Mouse (Mus musculus) midbrain, embryonic 10.5 days (tissue): ENCODE data around the gene Col4a2. TPM values are rescaled to one million over a fixed set of nuclear protein-coding genes. Genes with fewer than 3 reads are reported as not detected.

Experiments used
- DNase-seq: peaks from one replicate; pipeline ENCODE4 v3.0.0-alpha.2; 2017; ENCODE audit warnings: low spot score
- H3K27ac ChIP-seq: fragments of 300-500 bp; sonication (generic); replicated peaks from 2 replicates; pipeline ENCODE4 v1.5.1; 2016; ENCODE audit warnings: mild to moderate bottlenecking
- H3K27me3 ChIP-seq: fragments of 300-500 bp; sonication (generic); 2 replicates; pipeline ENCODE4 v1.6.1; 2016; ENCODE audit warnings: low read depth, mild to moderate bottlenecking; ENCODE audit not compliant: poor library complexity, severe bottlenecking
- H3K36me3 ChIP-seq: fragments of 300-500 bp; sonication (generic); 2 replicates; pipeline ENCODE4 v1.6.1; 2016; ENCODE audit warnings: mild to moderate bottlenecking, moderate library complexity
- H3K4me1 ChIP-seq: fragments of 300-500 bp; sonication (generic); 2 replicates; pipeline ENCODE4 v1.6.1; 2016
- H3K4me3 ChIP-seq: fragments of 300-500 bp; sonication (generic); 2 replicates; pipeline ENCODE4 v1.5.1; 2016; ENCODE audit warnings: mild to moderate bottlenecking, moderate library complexity
- H3K9me3 ChIP-seq: fragments of 300-500 bp; sonication (generic); replicated peaks from 2 replicates; pipeline ENCODE4 v1.6.1; 2016; ENCODE audit warnings: mild to moderate bottlenecking
- WGBS: fragments of 180-500 bp; shearing (Covaris S2); methylation state at CpG from one replicate; pipeline ENCODE4 v1.1.7; 2016; 5-methylcytosine and 5-hydroxymethylcytosine counted together
- polyA plus RNA-seq: library from polyadenylated mRNA; unstranded; fragments of >200 nt; fragmentation: Nextera tagmentation; extraction: Ambion mirVana; gene quantifications from 2 replicates; pipeline ENCODE4 v1.2.1, GENCODE M21; 2016

Gene Col4a2
- polyA plus RNA-seq, 1 experiment from 2014 or later: 43.7 TPM

- H3K9me3 ChIP-seq: no peaks in the 10 kb centered on the region
- no peak overlapping the region for H3K27ac ChIP-seq
- no peak overlapping the region for H3K4me3 ChIP-seq
- no peak for DNase-seq
- H3K4me1 ChIP-seq: peaks cover 25% of the 10 kb centered on the region
- H3K36me3 ChIP-seq: no peaks in the 10 kb centered on the region
- 88% methylated on average over 10 of the region's 10 CpGs for WGBS
- H3K27me3 ChIP-seq: peaks cover 7% of the 10 kb centered on the region; the same call in 1 of the 2 replicates
These were observed 58.7 kb downstream of the Col4a2 start for GRCm38 (mm10) chr8:11371347-11371746.

- Histone ChIP-seq H3K4me1 (peaks cover 24% of the 10 kb centered on the region), H3K9me3 (no peaks in the 10 kb centered on the region), H3K27ac (no peak overlapping the region), H3K4me3 (no peak overlapping the region), H3K36me3 (no peaks in the 10 kb centered on the region), H3K27me3 (peaks cover 7% of the 10 kb centered on the region; the same call in 1 of the 2 replicates)
- WGBS: 93% methylated on average over 8 of the region's 8 CpGs
- DNase-seq: no peak
These were observed 59.5 kb downstream of the Col4a2 start for GRCm38 (mm10) chr8:11372080-11372479.

- 0 out of 2 replicates have a peak, but pooled peaks cover 3% of the 10 kb centered on the region for H3K27me3 ChIP-seq
- no peaks in the 10 kb centered on the region for H3K9me3 ChIP-seq
- no peak for DNase-seq
- peaks cover 22% of the 10 kb centered on the region for H3K4me1 ChIP-seq
- no peak overlapping the region for H3K27ac ChIP-seq
- H3K4me3 ChIP-seq: no peak overlapping the region
- 93% methylated on average over 15 of the region's 15 CpGs for WGBS
- H3K36me3 ChIP-seq: no peaks in the 10 kb centered on the region
These were observed 61.2 kb downstream of the Col4a2 start for GRCm38 (mm10) chr8:11373643-11374325.

DNA sequence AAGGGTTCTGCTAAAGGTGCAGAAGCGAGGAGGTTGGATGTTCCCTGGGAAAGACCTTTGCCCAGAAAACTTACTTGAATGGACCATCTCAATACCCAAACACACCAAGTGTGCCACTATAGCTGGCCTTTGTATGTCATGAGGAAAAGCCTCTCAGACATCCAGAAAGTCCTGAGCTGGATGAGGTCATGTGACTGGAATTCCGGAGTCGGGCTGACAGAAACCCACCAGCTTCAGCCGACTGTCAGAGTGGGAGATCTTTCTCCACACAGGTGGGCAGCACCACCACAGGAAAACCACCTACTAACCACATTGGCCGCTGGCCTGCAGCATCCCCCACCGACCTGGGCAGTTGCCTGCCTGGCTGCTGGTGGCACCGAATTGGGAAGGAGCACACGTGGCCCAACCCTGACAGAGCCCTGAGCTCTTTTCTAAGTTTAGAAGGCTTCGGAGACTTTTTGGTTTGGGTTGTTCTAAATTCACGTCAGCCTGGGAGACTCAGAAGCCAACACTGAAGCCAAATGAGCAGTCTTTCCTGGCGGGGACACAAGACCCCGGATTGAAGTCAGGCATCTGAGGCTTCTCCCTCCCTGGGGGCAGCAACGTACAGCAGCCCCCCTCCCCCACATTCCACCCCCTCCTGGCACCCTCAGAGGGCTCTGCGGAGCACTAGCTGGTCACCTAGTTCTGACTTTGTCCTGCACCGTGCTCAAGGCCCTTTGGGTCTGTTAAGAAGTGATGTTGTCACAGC lies 61.9 kb downstream of the Col4a2 start:
- WGBS: 85% methylated on average over 15 of the region's 15 CpGs
- H3K27me3 ChIP-seq: no peaks in the 10 kb centered on the region
- H3K4me1 ChIP-seq: peaks cover 16% of the 10 kb centered on the region
- H3K27ac ChIP-seq: no peak overlapping the region
- no peak for DNase-seq
- no peaks in the 10 kb centered on the region for H3K9me3 ChIP-seq
- H3K36me3 ChIP-seq: no peaks in the 10 kb centered on the region
- H3K4me3 ChIP-seq: no peak overlapping the region

DNA sequence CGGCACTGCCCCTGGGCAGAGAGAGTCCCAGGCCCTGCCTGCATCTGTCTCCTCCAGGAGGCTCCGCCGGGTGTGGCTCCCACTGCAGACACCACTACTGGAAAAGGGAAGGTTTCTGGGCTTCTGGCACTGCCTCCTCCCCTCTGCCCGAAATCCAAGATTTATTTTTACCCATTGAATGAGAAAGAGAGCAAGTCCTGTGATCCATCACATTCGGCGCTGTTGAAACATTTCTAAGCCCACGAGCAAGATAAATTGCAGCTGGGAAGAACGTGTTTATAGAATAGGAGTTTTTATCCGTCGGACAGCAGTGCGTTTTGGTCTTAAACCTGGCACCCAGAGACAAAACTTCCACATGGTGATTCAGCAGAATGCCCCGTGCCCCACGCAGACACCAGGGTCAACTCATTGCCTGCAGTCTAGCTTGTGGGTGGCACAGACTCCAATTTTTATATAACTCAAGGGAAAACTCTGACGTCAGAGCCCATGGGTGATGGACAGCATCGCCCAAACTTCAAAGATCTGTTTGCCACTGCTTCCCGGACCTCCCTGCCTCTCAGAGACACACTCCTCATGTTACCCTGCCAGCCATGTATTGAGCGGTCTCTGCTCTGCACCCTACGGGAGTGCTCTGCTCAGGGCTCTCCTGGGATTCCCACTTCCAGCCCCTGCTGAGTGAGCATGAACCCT lies 63.3 kb downstream of the Col4a2 start:
- 89% methylated on average over 18 of the region's 18 CpGs for WGBS
- no peak overlapping the region for H3K4me3 ChIP-seq
- H3K27ac ChIP-seq: no peak overlapping the region
- DNase-seq: no peak
- no peaks in the 10 kb centered on the region for H3K36me3 ChIP-seq
- peaks cover 15% of the 10 kb centered on the region for H3K4me1 ChIP-seq
- no peaks in the 10 kb centered on the region for H3K27me3 ChIP-seq
- H3K9me3 ChIP-seq: no peaks in the 10 kb centered on the region

DNA sequence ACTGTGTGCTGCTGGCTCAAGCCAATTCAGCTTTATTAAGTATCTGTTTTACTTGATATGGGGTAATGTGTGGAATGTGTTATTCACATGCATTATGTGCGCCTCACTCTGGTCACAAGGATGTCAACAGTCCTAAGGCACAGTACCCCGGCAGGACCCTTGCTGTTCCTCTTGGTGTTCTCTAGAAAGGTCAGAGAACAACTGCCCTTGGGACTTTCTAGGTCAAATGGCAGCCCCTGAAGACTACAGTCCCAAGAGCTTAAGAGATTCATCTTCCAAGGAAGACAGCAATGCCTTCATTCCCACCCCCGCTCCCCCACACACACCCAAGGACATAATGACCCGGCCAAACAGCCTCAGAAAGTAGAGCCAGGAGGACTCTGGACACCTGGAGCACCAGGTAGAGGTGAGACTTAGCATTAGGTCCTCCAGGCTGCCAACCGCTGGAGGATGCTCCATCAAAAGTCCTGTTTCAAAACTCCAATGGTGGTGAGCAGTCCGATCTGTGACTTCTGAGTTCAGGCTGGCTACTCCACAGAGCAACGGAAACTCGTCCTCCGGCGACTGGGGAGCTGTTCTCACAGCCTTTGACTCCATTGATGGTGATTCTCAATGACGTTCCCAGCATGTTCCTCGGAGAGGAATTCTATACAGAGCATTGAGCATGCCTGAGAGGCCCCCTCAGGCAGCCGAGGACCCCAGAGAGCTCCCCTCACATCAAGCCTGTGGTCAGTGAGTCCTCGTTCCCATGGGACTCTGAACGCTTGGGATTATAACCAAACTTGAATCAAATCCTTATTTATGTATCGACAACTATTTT lies 65.0 kb downstream of the Col4a2 start:
- no peak overlapping the region for H3K4me3 ChIP-seq
- 84% methylated on average over 16 of the region's 16 CpGs for WGBS
- H3K9me3 ChIP-seq: no peaks in the 10 kb centered on the region
- no peaks in the 10 kb centered on the region for H3K36me3 ChIP-seq
- peaks cover 32% of the 10 kb centered on the region for H3K4me1 ChIP-seq
- DNase-seq: no peak
- H3K27me3 ChIP-seq: no peaks in the 10 kb centered on the region
- H3K27ac ChIP-seq: peak overlapping the region; percentile 34; the same call in 1 of the 2 replicates

DNA sequence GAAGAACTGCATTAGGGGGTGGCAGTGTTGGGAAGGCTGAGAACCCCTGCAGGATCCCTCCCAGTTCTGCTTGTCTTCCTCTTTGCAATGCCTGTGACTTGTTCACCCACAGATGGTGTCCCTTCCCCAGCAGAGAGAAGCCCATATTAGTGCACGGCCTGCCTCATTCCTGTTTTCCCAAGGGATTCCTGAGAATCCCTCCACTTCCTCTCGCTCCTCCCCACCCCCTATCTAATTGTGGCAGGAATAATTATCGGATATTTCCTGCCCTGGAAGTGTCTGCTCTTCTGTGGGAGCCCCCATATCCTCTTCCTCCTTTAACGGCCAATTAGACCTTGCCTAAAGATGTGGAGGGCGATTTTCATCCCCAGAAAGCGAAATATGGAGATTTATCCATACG lies 67.0 kb downstream of the Col4a2 start:
- WGBS: 81% methylated on average over 7 of the region's 7 CpGs
- Histone ChIP-seq H3K36me3 (no peaks in the 10 kb centered on the region), H3K4me3 (no peak overlapping the region), H3K9me3 (no peaks in the 10 kb centered on the region), H3K27ac (no peak overlapping the region), H3K27me3 (no peaks in the 10 kb centered on the region), H3K4me1 (peaks cover 44% of the 10 kb centered on the region)
- no peak for DNase-seq

GRCm38 (mm10) chr8:11381544-11381943 lies 68.9 kb downstream of the Col4a2 start:
- H3K4me3 ChIP-seq: no peak overlapping the region
- peaks cover 55% of the 10 kb centered on the region for H3K4me1 ChIP-seq
- no peaks in the 10 kb centered on the region for H3K36me3 ChIP-seq
- no peaks in the 10 kb centered on the region for H3K27me3 ChIP-seq
- peak overlapping the region; percentile 38; the same call in 1 of the 2 replicates for H3K27ac ChIP-seq
- DNase-seq: no peak
- no peaks in the 10 kb centered on the region for H3K9me3 ChIP-seq
- WGBS: 88% methylated on average over 7 of the region's 7 CpGs

- no peak for DNase-seq
- Histone ChIP-seq H3K9me3 (no peaks in the 10 kb centered on the region), H3K4me1 (peaks cover 54% of the 10 kb centered on the region), H3K4me3 (no peak overlapping the region), H3K27ac (peak overlapping the region; percentile 61), H3K36me3 (no peaks in the 10 kb centered on the region), H3K27me3 (no peaks in the 10 kb centered on the region)
- WGBS: 44% methylated on average over 19 of the region's 19 CpGs
These were observed 69.6 kb downstream of the Col4a2 start for GRCm38 (mm10) chr8:11382059-11382810.

GRCm38 (mm10) chr8:11382933-11383332 lies 70.3 kb downstream of the Col4a2 start:
- H3K4me1 ChIP-seq: peaks cover 49% of the 10 kb centered on the region
- no peak overlapping the region for H3K4me3 ChIP-seq
- no peak for DNase-seq
- peak overlapping the region; percentile 61; the same call in 1 of the 2 replicates for H3K27ac ChIP-seq
- H3K9me3 ChIP-seq: no peaks in the 10 kb centered on the region
- 66% methylated on average over 3 of the region's 3 CpGs for WGBS
- H3K36me3 ChIP-seq: no peaks in the 10 kb centered on the region
- no peaks in the 10 kb centered on the region for H3K27me3 ChIP-seq

- no peaks in the 10 kb centered on the region for H3K36me3 ChIP-seq
- H3K9me3 ChIP-seq: no peaks in the 10 kb centered on the region
- 46% methylated on average over 3 of the region's 3 CpGs for WGBS
- no peaks in the 10 kb centered on the region for H3K27me3 ChIP-seq
- H3K4me3 ChIP-seq: no peak overlapping the region
- no peak for DNase-seq
- H3K27ac ChIP-seq: no peak overlapping the region
- peaks cover 48% of the 10 kb centered on the region for H3K4me1 ChIP-seq
These were observed 70.8 kb downstream of the Col4a2 start for GRCm38 (mm10) chr8:11383379-11383778.

- H3K27ac ChIP-seq: no peak overlapping the region
- no peaks in the 10 kb centered on the region for H3K36me3 ChIP-seq
- H3K27me3 ChIP-seq: no peaks in the 10 kb centered on the region
- no peaks in the 10 kb centered on the region for H3K9me3 ChIP-seq
- no peak for DNase-seq
- 86% methylated on average over 4 of the region's 4 CpGs for WGBS
- H3K4me3 ChIP-seq: no peak overlapping the region
- H3K4me1 ChIP-seq: peaks cover 48% of the 10 kb centered on the region
These were observed 72.2 kb downstream of the Col4a2 start for GRCm38 (mm10) chr8:11384841-11385240.
